Mouse (Mus musculus) neutrophil, adult 5-6 weeks (primary cell): ENCODE results near the gene Lrrc28. TPM values are rescaled to one million over a fixed set of nuclear protein-coding genes. Genes with fewer than 3 reads are reported as not detected.

Experiments used
- ATAC-seq: fragments of 151-379, 151-347 bp; 2 replicates; pipeline ENCODE4 v1.8.0; 2017; ENCODE audit warnings: mild to moderate bottlenecking, moderate TSS enrichment; ENCODE audit not compliant: insufficient number of reproducible peaks, poor library complexity, low FRiP score, severe bottlenecking; ENCODE audit errors: extremely low read depth
- total RNA-seq: library from RNA; stranded (forward); fragments of 200-1000 nt; gene quantifications from 2 replicates; pipeline ENCODE4 v1.2.3, GENCODE M21; 2017

Gene Lrrc28
- total RNA-seq, 1 experiment from 2014 or later = 17.6 TPM

GRCm38 (mm10) chr7:67648376-67648775 is 3.3 kb upstream of the Lrrc28 start:
- no peak for ATAC-seq

GRCm38 (mm10) chr7:67647277-67647676 is 2.2 kb upstream of the Lrrc28 start, which contains the start of gene Ttc23:
Gene Ttc23 (plus strand): TSS chr7:67647410.
- no peak for ATAC-seq

GRCm38 (mm10) chr7:67646131-67646530 is 1.1 kb upstream of the Lrrc28 start:
- ATAC-seq = no peak

- no peak; the same call in 1 of the 2 replicates for ATAC-seq
Measured at GRCm38 (mm10) chr7:67645681-67646014, 580 bp upstream of the Lrrc28 start.

GRCm38 (mm10) chr7:67644291-67644690 is 777 bp downstream of the Lrrc28 start:
- no peak for ATAC-seq

- ATAC-seq = no peak
Measured at GRCm38 (mm10) chr7:67642955-67643354, 2.1 kb downstream of the Lrrc28 start.

GRCm38 (mm10) chr7:67639006-67639405 is 6.1 kb downstream of the Lrrc28 start:
- ATAC-seq = no peak

GRCm38 (mm10) chr7:67636161-67636560 is 8.9 kb downstream of the Lrrc28 start:
- ATAC-seq = no peak

GRCm38 (mm10) chr7:67634210-67634609 is 10.9 kb downstream of the Lrrc28 start:
- ATAC-seq = no peak

GRCm38 (mm10) chr7:67632380-67632779 is 12.7 kb downstream of the Lrrc28 start:
- ATAC-seq = no peak

- ATAC-seq = peak; percentile 95
Measured at GRCm38 (mm10) chr7:67630817-67631216, 14.3 kb downstream of the Lrrc28 start.

- no peak for ATAC-seq
Measured at GRCm38 (mm10) chr7:67629681-67630080, 15.4 kb downstream of the Lrrc28 start.

- no peak for ATAC-seq
Measured at GRCm38 (mm10) chr7:67626671-67627070, 18.4 kb downstream of the Lrrc28 start.

- ATAC-seq = no peak
Measured at GRCm38 (mm10) chr7:67622151-67622550, 22.9 kb downstream of the Lrrc28 start.

- no peak for ATAC-seq
Measured at GRCm38 (mm10) chr7:67619836-67620235, 25.2 kb downstream of the Lrrc28 start.

GRCm38 (mm10) chr7:67618316-67618715 is 26.8 kb downstream of the Lrrc28 start:
- ATAC-seq = no peak

- ATAC-seq = no peak
Measured at GRCm38 (mm10) chr7:67617646-67618045, 27.4 kb downstream of the Lrrc28 start.

GRCm38 (mm10) chr7:67616890-67617289 is 28.2 kb downstream of the Lrrc28 start:
- no peak for ATAC-seq

GRCm38 (mm10) chr7:67614464-67614861 is 30.6 kb downstream of the Lrrc28 start:
- no peak for ATAC-seq

GRCm38 (mm10) chr7:67613795-67614463 is 31.1 kb downstream of the Lrrc28 start:
- no peak for ATAC-seq

GRCm38 (mm10) chr7:67608348-67609024 is 36.6 kb downstream of the Lrrc28 start:
- no peak for ATAC-seq
